Mouse (Mus musculus): ENCODE measurements around the gene Gucd1.
A peak's percentile ranks its signal among the peaks of the same experiment; 100 is the strongest.

DNA sequence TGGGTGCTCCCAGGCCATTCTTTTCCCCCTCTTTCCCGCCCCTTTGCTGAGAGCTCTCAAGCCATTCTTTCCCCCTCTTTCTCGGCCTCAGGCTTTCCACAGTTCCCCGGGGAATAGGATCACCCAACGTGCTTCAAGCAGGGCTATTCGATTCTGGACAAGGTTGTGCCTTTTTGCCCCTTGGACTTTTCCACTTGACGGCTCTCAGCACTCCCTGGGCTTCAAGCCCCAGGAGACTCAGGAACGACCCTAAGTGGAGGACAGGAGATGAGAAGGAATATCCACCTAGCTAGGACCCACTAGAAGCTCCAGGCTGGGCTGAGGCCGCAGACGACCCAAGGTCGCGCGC is 1.1 kb downstream of the Gucd1 start:
- TF ChIP-seq EP300 (IDR thresholded peaks at IDR 0.05; ENCODE audit: low read depth) (peak; percentile 40; the same call in 1 of the 2 replicates), CTCF (IDR thresholded peaks at IDR 0.05; ENCODE audit: low read depth) (no peak)

Measured in heart, postnatal 0 days (tissue).